Mouse (Mus musculus): ENCODE results near the gene Ncf4.

- TF ChIP-seq GATA1 (IDR thresholded peaks at IDR 0.05; ENCODE audit: borderline replicate concordance, low read length) (no peak), FLI1 (IDR thresholded peaks at IDR 0.05; ENCODE audit: low read length) (no peak)
Observed at GRCm38 (mm10) chr15:78310971-78311370, 66.4 kb downstream of the Ncf4 start.

Data from megakaryocyte, embryonic 14.5 days (primary cell).